Mouse (Mus musculus) hindbrain, embryonic 16.5 days (tissue): ENCODE data around the gene Pask. TPM values are rescaled to one million over a fixed set of nuclear protein-coding genes. Genes with fewer than 3 reads are reported as not detected.

Experiments
- ATAC-seq: fragments of 200-750 bp; cut with Nextera tagmentation; 2 replicates; pipeline ENCODE4 v1.8.0; 2017; ENCODE audit warnings: moderate TSS enrichment, moderate library complexity
- H3K27ac ChIP-seq: fragments of 300-500 bp; sonication (generic); 2 replicates; pipeline ENCODE4 v1.5.1; 2014; ENCODE audit warnings: low read depth, mild to moderate bottlenecking, control low read depth, low read length, moderate library complexity
- H3K27me3 ChIP-seq: fragments of 300-500 bp; sonication (generic); replicated peaks from 2 replicates; pipeline ENCODE4 v1.6.1; 2014; ENCODE audit warnings: low read length; ENCODE audit not compliant: control insufficient read depth, insufficient read depth
- H3K36me3 ChIP-seq: fragments of 300-500 bp; sonication (generic); 2 replicates; pipeline ENCODE4 v1.6.1; 2014; ENCODE audit warnings: mild to moderate bottlenecking, low read length, moderate library complexity, mixed read lengths; ENCODE audit not compliant: control insufficient read depth, insufficient read depth
- H3K4me1 ChIP-seq: fragments of 300-500 bp; sonication (generic); 2 replicates; pipeline ENCODE4 v1.6.1; 2014; ENCODE audit warnings: low read depth, low read length; ENCODE audit not compliant: control insufficient read depth, insufficient read depth
- H3K4me2 ChIP-seq: fragments of 300-500 bp; sonication (generic); 2 replicates; pipeline ENCODE4 v1.6.1; 2014; ENCODE audit warnings: mild to moderate bottlenecking, low read length, control low read depth, moderate library complexity
- H3K4me3 ChIP-seq: fragments of 300-500 bp; sonication (generic); 2 replicates; pipeline ENCODE4 v1.5.1; 2014; ENCODE audit warnings: mild to moderate bottlenecking, low read length, control low read depth, moderate library complexity
- H3K9ac ChIP-seq: fragments of 300-500 bp; sonication (generic); 2 replicates; pipeline ENCODE4 v1.6.1; 2014; ENCODE audit warnings: low read depth, mild to moderate bottlenecking, control low read depth, low read length, moderate library complexity
- H3K9me3 ChIP-seq: fragments of 300-500 bp; sonication (generic); 2 replicates; pipeline ENCODE4 v1.6.1; 2014; ENCODE audit warnings: mild to moderate bottlenecking, low read length, moderate library complexity; ENCODE audit not compliant: control insufficient read depth
- WGBS: fragments of 180-500 bp; shearing (Covaris S2); extraction: QIAGEN DNeasy Blood & Tissue Kit; methylation state at CpG from one replicate; pipeline ENCODE4 v1.1.7; 2014; 5-methylcytosine and 5-hydroxymethylcytosine counted together
- microRNA-seq: library from miRNA; unstranded; fragments of <30 nt; microRNA quantifications from one replicate; pipeline ENCODE4, GENCODE M21; 2017
- polyA plus RNA-seq: library from polyadenylated mRNA; unstranded; fragments of >200 nt; fragmentation: Nextera tagmentation; extraction: Ambion mirVana; gene quantifications from 2 replicates; pipeline ENCODE4 v1.2.1, GENCODE M21; 2015

Gene Pask
- polyA plus RNA-seq, 1 experiment from 2014 or later: 5.2 TPM

- H3K27ac ChIP-seq: no peak overlapping the region
- H3K4me1 ChIP-seq: peaks cover 4% of the 10 kb centered on the region; the same call in 1 of the 2 replicates
- H3K9me3 ChIP-seq: no peaks in the 10 kb centered on the region
- WGBS: 72% methylated on average over 3 of the region's 3 CpGs
- H3K27me3 ChIP-seq: no peaks in the 10 kb centered on the region
- H3K4me3 ChIP-seq: no peak overlapping the region
- no peaks in the 10 kb centered on the region for H3K36me3 ChIP-seq
- no peak for ATAC-seq
- no peak overlapping the region for H3K9ac ChIP-seq
- no peak overlapping the region for H3K4me2 ChIP-seq
Measured at GRCm38 (mm10) chr1:93270516-93271240, 72.6 kb downstream of the Pask start.

GRCm38 (mm10) chr1:93268246-93268645, 75.0 kb downstream of the Pask start:
- no peaks in the 10 kb centered on the region for H3K27me3 ChIP-seq
- H3K27ac ChIP-seq: no peak overlapping the region
- no peaks in the 10 kb centered on the region for H3K36me3 ChIP-seq
- WGBS: 85% methylated on average over 2 of the region's 2 CpGs
- no peak overlapping the region for H3K4me3 ChIP-seq
- H3K4me2 ChIP-seq: no peak overlapping the region
- peaks cover 4% of the 10 kb centered on the region; the same call in 1 of the 2 replicates for H3K4me1 ChIP-seq
- no peaks in the 10 kb centered on the region for H3K9me3 ChIP-seq
- ATAC-seq: no peak
- H3K9ac ChIP-seq: no peak overlapping the region

- Histone ChIP-seq H3K27ac (no peak overlapping the region), H3K9me3 (no peaks in the 10 kb centered on the region), H3K9ac (no peak overlapping the region), H3K4me1 (no peaks in the 10 kb centered on the region), H3K27me3 (no peaks in the 10 kb centered on the region), H3K36me3 (no peaks in the 10 kb centered on the region), H3K4me2 (no peak overlapping the region), H3K4me3 (no peak overlapping the region)
- ATAC-seq: no peak
- whole genome bisulfite sequencing: 59% methylated on average over 3 of the region's 3 CpGs
Measured at GRCm38 (mm10) chr1:93267207-93267606, 76.1 kb downstream of the Pask start.

Small RNA genes within 50 kb of the gene (microRNA-seq; reads per million reads assigned to microRNA genes)
- gene Mir6345: not detected
- not detected for gene Mir6901
- not detected for gene Mir6902

Other genes with a start within 250 kb of the Pask start
- 497 and 573 TPM in 2 replicates for gene Kif1a, start 241.5 kb downstream of the Pask start, polyA plus RNA-seq
- gene Agxt, start 208.2 kb downstream of the Pask start, polyA plus RNA-seq: not detected in 2 replicates
- 0.40 and 0.54 TPM in 2 replicates for gene 2310007B03Rik, start 182.5 kb downstream of the Pask start, polyA plus RNA-seq
- 0.43 and 0.51 TPM in 2 replicates for gene Crocc2, start 174.8 kb downstream of the Pask start, polyA plus RNA-seq
- 12.1 and 12.7 TPM in 2 replicates for gene Sned1, start 107.6 kb downstream of the Pask start, polyA plus RNA-seq
- 33.5 and 33.7 TPM in 2 replicates for gene Mterf4, start 37.6 kb downstream of the Pask start, polyA plus RNA-seq
- 47.9 and 56.0 TPM in 2 replicates for gene Ppp1r7, start 628 bp downstream of the Pask start, polyA plus RNA-seq
- gene Ano7, start 30.4 kb upstream of the Pask start, polyA plus RNA-seq: 1.1 and 1.7 TPM in 2 replicates
- gene Hdlbp, start 135.3 kb upstream of the Pask start, polyA plus RNA-seq: 68.5 and 72.5 TPM in 2 replicates
- gene Farp2, start 168.6 kb upstream of the Pask start, polyA plus RNA-seq: 3.5 and 4.4 TPM in 2 replicates